Mouse (Mus musculus): ENCODE data around the gene Sox21. TPM values are rescaled to one million over a fixed set of nuclear protein-coding genes. Genes with fewer than 3 reads are reported as not detected.

Sox21 gene
- polyA plus RNA-seq, 1 experiment = 0.01 TPM

- H3K79me2 ChIP-seq (ENCODE audit: control insufficient read depth, insufficient read depth) = no peaks in the 10 kb centered on the region
- H3K79me3 ChIP-seq (ENCODE audit: low read depth) = no peaks in the 10 kb centered on the region
- H3ac ChIP-seq (ENCODE audit: control insufficient read depth, insufficient read length, low read depth) = no peak overlapping the region
- peaks cover 3% of the 10 kb centered on the region for H3K27me3 ChIP-seq (ENCODE audit: control insufficient read depth, insufficient read depth, insufficient read length)
- H3K36me3 ChIP-seq (ENCODE audit: control insufficient read depth, insufficient read depth) = no peaks in the 10 kb centered on the region
- H3K4me3 ChIP-seq (ENCODE audit: insufficient read depth, poor library complexity, severe bottlenecking) = no peak overlapping the region
- no peak for TF ChIP-seq USF1 (IDR thresholded peaks at IDR 0.05; ENCODE audit: low read depth)
- no peak for TF ChIP-seq FOSL1 (IDR thresholded peaks at IDR 0.05; ENCODE audit: insufficient read depth, low read length, poor library complexity, severe bottlenecking)
- TF ChIP-seq MAX (IDR thresholded peaks at IDR 0.05) = no peak
Measured at GRCm38 (mm10) chr14:118200731-118201130, 36.1 kb downstream of the Sox21 start.

DNA sequence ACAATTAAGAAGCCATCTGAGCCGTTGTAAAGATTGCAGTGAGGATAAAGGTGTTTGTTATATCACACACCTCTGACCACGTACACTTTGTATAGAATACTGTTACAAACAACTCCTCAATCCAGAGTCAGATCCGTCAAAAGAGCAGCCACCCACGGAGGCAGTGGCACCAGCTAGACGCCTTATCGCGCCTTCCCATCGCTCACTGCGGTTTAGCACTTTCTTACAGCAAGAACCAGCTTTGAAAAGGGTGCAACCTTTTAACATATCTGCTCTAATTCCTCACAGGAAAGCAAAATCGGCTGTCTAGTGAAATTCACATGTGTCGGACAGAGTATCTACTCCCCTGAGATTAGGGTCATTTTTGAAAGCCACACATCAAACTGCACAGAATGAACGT lies 39.8 kb downstream of the Sox21 start:
- no peak overlapping the region for H3K4me3 ChIP-seq (ENCODE audit: insufficient read depth, poor library complexity, severe bottlenecking)
- no peaks in the 10 kb centered on the region for H3K36me3 ChIP-seq (ENCODE audit: control insufficient read depth, insufficient read depth)
- H3K79me2 ChIP-seq (ENCODE audit: control insufficient read depth, insufficient read depth) = no peaks in the 10 kb centered on the region
- TF ChIP-seq MYOD1 (IDR thresholded peaks at IDR 0.05; ENCODE audit: control insufficient read depth, insufficient read length, low read depth) (no peak), CEBPB (IDR thresholded peaks at IDR 0.05; ENCODE audit: low read depth) (no peak), CTCF (IDR thresholded peaks at IDR 0.05; ENCODE audit: control insufficient read depth, insufficient read depth, insufficient read length) (no peak), USF1 (IDR thresholded peaks at IDR 0.05; ENCODE audit: low read depth) (no peak), MYOG (IDR thresholded peaks at IDR 0.05; ENCODE audit: control insufficient read depth, extremely low read depth, insufficient read length) (no peak), MAX (IDR thresholded peaks at IDR 0.05) (no peak), FOSL1 (IDR thresholded peaks at IDR 0.05; ENCODE audit: insufficient read depth, low read length, poor library complexity, severe bottlenecking) (no peak)
- H3K27me3 ChIP-seq (ENCODE audit: control insufficient read depth, insufficient read depth, insufficient read length) = peaks cover 16% of the 10 kb centered on the region
- no peak overlapping the region for H3ac ChIP-seq (ENCODE audit: control insufficient read depth, insufficient read length, low read depth)
- no peaks in the 10 kb centered on the region for H3K79me3 ChIP-seq (ENCODE audit: low read depth)

GRCm38 (mm10) chr14:118194219-118194914 lies 42.5 kb downstream of the Sox21 start:
- no peaks in the 10 kb centered on the region for H3K79me2 ChIP-seq (ENCODE audit: control insufficient read depth, insufficient read depth)
- H3K79me3 ChIP-seq (ENCODE audit: low read depth) = no peaks in the 10 kb centered on the region
- H3K36me3 ChIP-seq (ENCODE audit: control insufficient read depth, insufficient read depth) = no peaks in the 10 kb centered on the region
- H3K27me3 ChIP-seq (ENCODE audit: control insufficient read depth, insufficient read depth, insufficient read length) = peaks cover 18% of the 10 kb centered on the region
- TF ChIP-seq FOSL1 (IDR thresholded peaks at IDR 0.05; ENCODE audit: insufficient read depth, low read length, poor library complexity, severe bottlenecking) = no peak
- TF ChIP-seq CEBPB (IDR thresholded peaks at IDR 0.05; ENCODE audit: low read depth) = no peak
- TF ChIP-seq USF1 (IDR thresholded peaks at IDR 0.05; ENCODE audit: low read depth) = no peak
- no peak for TF ChIP-seq MYOD1 (IDR thresholded peaks at IDR 0.05; ENCODE audit: control insufficient read depth, insufficient read length, low read depth)
- no peak for TF ChIP-seq CTCF (IDR thresholded peaks at IDR 0.05; ENCODE audit: control insufficient read depth, insufficient read depth, insufficient read length)
- TF ChIP-seq MYOG (IDR thresholded peaks at IDR 0.05; ENCODE audit: control insufficient read depth, extremely low read depth, insufficient read length) = no peak
- no peak for TF ChIP-seq MAX (IDR thresholded peaks at IDR 0.05)
- no peak overlapping the region for H3ac ChIP-seq (ENCODE audit: control insufficient read depth, insufficient read length, low read depth)
- H3K4me3 ChIP-seq (ENCODE audit: insufficient read depth, poor library complexity, severe bottlenecking) = no peak overlapping the region

GRCm38 (mm10) chr14:118193663-118194062 lies 43.2 kb downstream of the Sox21 start:
- Histone ChIP-seq H3K79me3 (ENCODE audit: low read depth) (no peaks in the 10 kb centered on the region), H3K4me3 (ENCODE audit: insufficient read depth, poor library complexity, severe bottlenecking) (no peak overlapping the region), H3K27me3 (ENCODE audit: control insufficient read depth, insufficient read depth, insufficient read length) (peaks cover 18% of the 10 kb centered on the region), H3K36me3 (ENCODE audit: control insufficient read depth, insufficient read depth) (no peaks in the 10 kb centered on the region), H3K79me2 (ENCODE audit: control insufficient read depth, insufficient read depth) (no peaks in the 10 kb centered on the region), H3ac (ENCODE audit: control insufficient read depth, insufficient read length, low read depth) (no peak overlapping the region)
- TF ChIP-seq USF1 (IDR thresholded peaks at IDR 0.05; ENCODE audit: low read depth) = no peak
- TF ChIP-seq CEBPB (IDR thresholded peaks at IDR 0.05; ENCODE audit: low read depth) = no peak
- no peak for TF ChIP-seq MYOG (IDR thresholded peaks at IDR 0.05; ENCODE audit: control insufficient read depth, extremely low read depth, insufficient read length)
- no peak for TF ChIP-seq MAX (IDR thresholded peaks at IDR 0.05)
- no peak for TF ChIP-seq MYOD1 (IDR thresholded peaks at IDR 0.05; ENCODE audit: control insufficient read depth, insufficient read length, low read depth)
- TF ChIP-seq FOSL1 (IDR thresholded peaks at IDR 0.05; ENCODE audit: insufficient read depth, low read length, poor library complexity, severe bottlenecking) = no peak
- no peak for TF ChIP-seq CTCF (IDR thresholded peaks at IDR 0.05; ENCODE audit: control insufficient read depth, insufficient read depth, insufficient read length)

GRCm38 (mm10) chr14:118193001-118193628 lies 43.7 kb downstream of the Sox21 start:
- Histone ChIP-seq H3K79me2 (ENCODE audit: control insufficient read depth, insufficient read depth) (no peaks in the 10 kb centered on the region), H3K27me3 (ENCODE audit: control insufficient read depth, insufficient read depth, insufficient read length) (peaks cover 21% of the 10 kb centered on the region), H3K36me3 (ENCODE audit: control insufficient read depth, insufficient read depth) (no peaks in the 10 kb centered on the region)

More at GRCm38 (mm10) chr14:118193001-118193628, 43.7 kb downstream of the Sox21 start:
- Histone ChIP-seq H3K4me3 (ENCODE audit: insufficient read depth, poor library complexity, severe bottlenecking) (no peak overlapping the region), H3K79me3 (ENCODE audit: low read depth) (no peaks in the 10 kb centered on the region), H3ac (ENCODE audit: control insufficient read depth, insufficient read length, low read depth) (no peak overlapping the region)
- no peak for TF ChIP-seq MYOG (IDR thresholded peaks at IDR 0.05; ENCODE audit: control insufficient read depth, extremely low read depth, insufficient read length)
- TF ChIP-seq CEBPB (IDR thresholded peaks at IDR 0.05; ENCODE audit: low read depth) = no peak
- TF ChIP-seq FOSL1 (IDR thresholded peaks at IDR 0.05; ENCODE audit: insufficient read depth, low read length, poor library complexity, severe bottlenecking) = no peak
- TF ChIP-seq CTCF (IDR thresholded peaks at IDR 0.05; ENCODE audit: control insufficient read depth, insufficient read depth, insufficient read length) = no peak
- TF ChIP-seq USF1 (IDR thresholded peaks at IDR 0.05; ENCODE audit: low read depth) = no peak
- TF ChIP-seq MYOD1 (IDR thresholded peaks at IDR 0.05; ENCODE audit: control insufficient read depth, insufficient read length, low read depth) = no peak
- no peak for TF ChIP-seq MAX (IDR thresholded peaks at IDR 0.05)

Measured in C2C12 (cell line).